11 mouse cellular contexts compared by ENCODE assay signal in the genomic region with DNA sequence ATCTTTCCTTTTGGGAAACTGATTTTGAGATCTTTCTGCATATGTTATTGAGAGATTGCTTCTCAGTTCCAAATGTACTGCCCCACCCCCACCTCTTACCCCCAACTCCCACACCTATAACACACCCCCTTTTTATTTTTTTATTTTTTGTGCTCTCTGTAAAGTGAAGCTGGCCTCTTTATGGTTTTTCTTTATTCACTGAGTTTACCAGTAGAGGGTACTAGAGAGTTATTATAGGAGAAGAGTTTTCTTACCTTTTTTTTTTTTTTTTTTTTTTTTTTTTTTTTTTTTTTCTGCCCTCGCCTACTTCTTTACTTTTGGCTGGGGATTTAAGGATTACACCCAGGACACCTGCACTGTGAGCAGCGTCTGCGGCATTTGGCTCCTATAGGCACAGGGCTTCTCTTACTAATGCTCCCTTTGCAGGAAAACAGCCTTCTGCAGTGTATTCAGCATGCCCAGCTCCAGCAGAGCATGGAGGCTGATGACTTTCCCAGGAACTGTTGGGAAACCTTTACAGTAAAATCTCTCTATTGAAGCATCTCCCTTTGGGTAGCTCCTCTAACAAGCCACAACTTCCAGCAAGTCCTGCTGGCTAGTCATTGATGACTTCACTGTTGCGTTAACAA.
DNase-seq lines count a peak whose midpoint lies in the region; ATAC-seq and TF ChIP-seq lines count a peak whose summit lies in the region.
"Had no signal": no experiment of that assay in that cellular context is flagged by ENCODE, and none has a peak within 500 bp of the region (broad histone marks: within the 10 kb centered on the region; RNA-seq: fewer than 3 reads in every experiment).

No protein-coding gene starts in this region.

- 44% methylated on average over 4 of the region's 4 CpGs for WGBS in heart, adult 2 months
- WGBS in liver, adult 2 months = 29% methylated on average over 4 of the region's 4 CpGs
- 31% methylated on average over 4 of the region's 4 CpGs for WGBS in liver, embryonic 12.5 days (ENCODE audit: insufficient replicate concordance)

- intact Hi-C loops in heart, adult 2 months (cut with DNase I) = loop anchor here (1.0 to 5.0 kb wide), 2 partner anchors 687 to 705 kb away; no protein-coding TSS in a partner anchor
- intact Hi-C loops in heart, postnatal 25 days (cut with DNase I) = loop anchor here (5.0 kb wide), 2 partner anchors 685 to 700 kb away; no protein-coding TSS in a partner anchor

- ATAC-seq in liver, embryonic 12.5 days = no peak

- H3K4me1 ChIP-seq in heart, adult 2 months (ENCODE audit: control insufficient read depth, insufficient read depth, low read length) = no peaks in the 10 kb centered on the region
- H3K4me1 ChIP-seq in liver, adult 2 months (ENCODE audit: control insufficient read depth, insufficient read depth, low read length) = peaks cover 9% of the 10 kb centered on the region
- H3K4me1 ChIP-seq in liver, embryonic 12.5 days = no peaks in the 10 kb centered on the region
- H3K4me1 ChIP-seq: neural tube, embryonic 12.5 days; stomach, embryonic 15.5 days had no signal

- H3K27ac ChIP-seq in heart, adult 2 months = no peak overlapping the region
- H3K27ac ChIP-seq in liver, adult 2 months (replicated peaks; ENCODE audit: insufficient read depth, low read depth, low read length) = no peak overlapping the region
- H3K27ac ChIP-seq in liver, embryonic 12.5 days = no peak overlapping the region
- H3K27ac ChIP-seq: neural tube, embryonic 12.5 days; stomach, embryonic 15.5 days had no signal

- no peak overlapping the region for H3K9ac ChIP-seq in heart, adult 2 months (ENCODE audit: low read depth, low read length)
- H3K9ac ChIP-seq in liver, adult 2 months (ENCODE audit: low read depth, low read length) = peak overlapping the region; percentile 7; the same call in 1 of the 2 replicates
- H3K9ac ChIP-seq in liver, embryonic 12.5 days = no peak overlapping the region
- H3K9ac ChIP-seq: neural tube, embryonic 12.5 days; stomach, embryonic 15.5 days had no signal

- no peak for TF ChIP-seq POLR2A in heart, adult 2 months (IDR thresholded peaks at IDR 0.05; ENCODE audit: insufficient read depth, low read depth, low read length)
- TF ChIP-seq POLR2A in liver, adult 2 months (IDR thresholded peaks at IDR 0.05; ENCODE audit: extremely low read depth, insufficient read depth, low read length) = no peak

- peak; percentile 57 for TF ChIP-seq CTCF in heart, adult 2 months (IDR thresholded peaks at IDR 0.05)
- peak; percentile 18; the same call in 1 of the 2 replicates for TF ChIP-seq CTCF in liver, adult 2 months (IDR thresholded peaks at IDR 0.05; ENCODE audit: low read depth, low read length)

- no peak for TF ChIP-seq EP300 in heart, adult 2 months (IDR thresholded peaks at IDR 0.05; ENCODE audit: insufficient read depth, low read depth, low read length)

- no peaks in the 10 kb centered on the region for H3K79me2 ChIP-seq in heart, adult 2 months (replicated peaks; ENCODE audit: control insufficient read depth, insufficient read depth, low read length)
- no peaks in the 10 kb centered on the region for H3K79me2 ChIP-seq in liver, adult 2 months (ENCODE audit: control insufficient read depth, insufficient read depth, low read length)

- no peak overlapping the region for H3K4me3 ChIP-seq in heart, adult 2 months
- no peak overlapping the region for H3K4me3 ChIP-seq in liver, adult 2 months (ENCODE audit: insufficient read depth, low read depth, low read length)
- no peak overlapping the region for H3K4me3 ChIP-seq in liver, embryonic 12.5 days
- H3K4me3 ChIP-seq: neural tube, embryonic 12.5 days; stomach, embryonic 15.5 days had no signal

- H3K4me2 ChIP-seq in liver, embryonic 12.5 days = no peak overlapping the region
- H3K4me2 ChIP-seq: liver, embryonic 11.5 days; neural tube, embryonic 12.5 days; stomach, embryonic 15.5 days had no signal

- H3K36me3 ChIP-seq in heart, adult 2 months (ENCODE audit: control insufficient read depth, insufficient read depth, low read length) = no peaks in the 10 kb centered on the region
- H3K36me3 ChIP-seq in liver, adult 2 months (ENCODE audit: control insufficient read depth, insufficient read depth, low read length) = no peaks in the 10 kb centered on the region
- H3K36me3 ChIP-seq in liver, embryonic 12.5 days = no peaks in the 10 kb centered on the region
- H3K36me3 ChIP-seq: neural tube, embryonic 12.5 days; stomach, embryonic 15.5 days had no signal

- no peak for DNase-seq in heart, adult 2 months
- DNase-seq in heart, postnatal 25 days (ENCODE audit: low spot score) = no peak
- DNase-seq in liver, adult 2 months (ENCODE audit: extremely low read depth, low read depth, low spot score) = no peak
- peak; percentile 30 for DNase-seq in R1 (ENCODE audit: low read depth, low spot score)
- peak; percentile 23 for DNase-seq in naive thymus-derived CD4-positive, alpha-beta T cell, adult 2 months (ENCODE audit: low read depth)
- no peak for DNase-seq in thymus, postnatal 0 days (ENCODE audit: low spot score)
- DNase-seq in thymus, postnatal 36 days = no peak

- no peaks in the 10 kb centered on the region for H3K9me3 ChIP-seq in liver, embryonic 12.5 days (replicated peaks)
- H3K9me3 ChIP-seq: neural tube, embryonic 12.5 days; stomach, embryonic 15.5 days had no signal

- no peaks in the 10 kb centered on the region for H3K27me3 ChIP-seq in heart, adult 2 months (ENCODE audit: control insufficient read depth, insufficient read depth, low read length)
- no peaks in the 10 kb centered on the region for H3K27me3 ChIP-seq in liver, adult 2 months (ENCODE audit: control insufficient read depth, insufficient read depth, low read length)
- H3K27me3 ChIP-seq in liver, embryonic 12.5 days (replicated peaks) = no peaks in the 10 kb centered on the region
- H3K27me3 ChIP-seq: neural tube, embryonic 12.5 days; stomach, embryonic 15.5 days had no signal

Comparison
In these comparisons a context has a peak if more than half of its experiments do, and no peak if none do; other contexts are left out.
1. DNase-seq: peak in R1 (single experiment) and naive thymus-derived CD4-positive, alpha-beta T cell, adult 2 months (single experiment); none in heart, adult 2 months (0 of 2), heart, postnatal 25 days (single experiment), liver, adult 2 months (single experiment), thymus, postnatal 0 days (single experiment) and thymus, postnatal 36 days (0 of 2).